Mouse (Mus musculus): ENCODE results near the gene Dnajc2. TPM values are rescaled to one million over a fixed set of nuclear protein-coding genes. Genes with fewer than 3 reads are reported as not detected.
A peak's percentile ranks its signal among the peaks of the same experiment; 100 is the strongest.

Gene Dnajc2
- polyA plus RNA-seq, 1 experiment from 2014 or later, result 101 TPM

- Histone ChIP-seq H3K4me3 (ENCODE audit: low read depth, low read length) (no peak overlapping the region), H3K36me3 (ENCODE audit: control insufficient read depth, insufficient read depth, low read length) (0 out of 2 replicates have a peak, but pooled peaks cover 5% of the 10 kb centered on the region), H3K27ac (ENCODE audit: low read depth, low read length) (no peak overlapping the region), H3K9ac (ENCODE audit: low read depth, low read length) (no peak overlapping the region), H3K4me2 (replicated peaks; ENCODE audit: low read depth, low read length) (no peak overlapping the region), H3K9me3 (ENCODE audit: control insufficient read depth, low read length) (no peaks in the 10 kb centered on the region), H3K27me3 (ENCODE audit: control insufficient read depth, insufficient read depth, low read length) (no peaks in the 10 kb centered on the region), H3K4me1 (replicated peaks; ENCODE audit: control insufficient read depth, insufficient read depth, low read length) (no peaks in the 10 kb centered on the region; the same call in 1 of the 2 replicates)
- DNase-seq (ENCODE audit: low spot score) (no peak), ATAC-seq (ENCODE audit: low FRiP score) (no peak)
- 84% methylated on average over 11 of the region's 11 CpGs for WGBS
These were observed 49.0 kb downstream of the Dnajc2 start for GRCm38 (mm10) chr5:21736046-21736445.

- Histone ChIP-seq H3K27me3 (ENCODE audit: control insufficient read depth, insufficient read depth, low read length) (no peaks in the 10 kb centered on the region), H3K4me2 (replicated peaks; ENCODE audit: low read depth, low read length) (no peak overlapping the region), H3K9me3 (ENCODE audit: control insufficient read depth, low read length) (no peaks in the 10 kb centered on the region), H3K4me1 (replicated peaks; ENCODE audit: control insufficient read depth, insufficient read depth, low read length) (no peaks in the 10 kb centered on the region; the same call in 1 of the 2 replicates), H3K36me3 (ENCODE audit: control insufficient read depth, insufficient read depth, low read length) (0 out of 2 replicates have a peak, but pooled peaks cover 5% of the 10 kb centered on the region), H3K9ac (ENCODE audit: low read depth, low read length) (no peak overlapping the region), H3K27ac (ENCODE audit: low read depth, low read length) (no peak overlapping the region), H3K4me3 (ENCODE audit: low read depth, low read length) (no peak overlapping the region)
- DNase-seq (ENCODE audit: low spot score) (peak; percentile 76), ATAC-seq (ENCODE audit: low FRiP score) (no peak)
- 27% methylated on average over 10 of the region's 10 CpGs for WGBS
These were observed 49.5 kb downstream of the Dnajc2 start for GRCm38 (mm10) chr5:21735584-21735983.

DNA sequence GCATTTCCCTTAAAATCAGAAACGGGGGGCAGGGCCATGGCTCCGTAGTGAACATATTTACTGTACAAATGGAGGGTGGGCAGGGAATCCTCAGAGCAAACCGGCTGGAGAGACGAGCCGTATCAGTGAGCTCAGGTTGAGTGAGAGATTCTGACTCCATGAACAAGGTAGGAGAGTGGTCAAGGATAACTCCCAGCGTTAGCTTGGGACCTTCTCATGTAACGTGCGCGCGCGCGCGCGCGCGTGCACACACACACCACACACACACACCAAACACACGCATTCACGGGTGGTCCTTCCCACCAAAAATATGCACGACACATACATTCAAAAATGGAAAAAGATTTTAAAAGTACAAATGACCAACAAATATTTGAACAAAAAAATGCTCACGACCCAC, 50.0 kb downstream of the Dnajc2 start:
- no peaks in the 10 kb centered on the region; the same call in 1 of the 2 replicates for H3K4me1 ChIP-seq (replicated peaks; ENCODE audit: control insufficient read depth, insufficient read depth, low read length)
- no peak overlapping the region for H3K27ac ChIP-seq (ENCODE audit: low read depth, low read length)
- WGBS, result 87% methylated on average over 20 of the region's 20 CpGs
- H3K4me2 ChIP-seq (replicated peaks; ENCODE audit: low read depth, low read length), result no peak overlapping the region
- no peak overlapping the region for H3K9ac ChIP-seq (ENCODE audit: low read depth, low read length)
- DNase-seq (ENCODE audit: low spot score), result no peak
- ATAC-seq (ENCODE audit: low FRiP score), result no peak
- H3K36me3 ChIP-seq (ENCODE audit: control insufficient read depth, insufficient read depth, low read length), result 0 out of 2 replicates have a peak, but pooled peaks cover 2% of the 10 kb centered on the region
- no peaks in the 10 kb centered on the region for H3K9me3 ChIP-seq (ENCODE audit: control insufficient read depth, low read length)
- H3K27me3 ChIP-seq (ENCODE audit: control insufficient read depth, insufficient read depth, low read length), result no peaks in the 10 kb centered on the region
- H3K4me3 ChIP-seq (ENCODE audit: low read depth, low read length), result no peak overlapping the region

DNA sequence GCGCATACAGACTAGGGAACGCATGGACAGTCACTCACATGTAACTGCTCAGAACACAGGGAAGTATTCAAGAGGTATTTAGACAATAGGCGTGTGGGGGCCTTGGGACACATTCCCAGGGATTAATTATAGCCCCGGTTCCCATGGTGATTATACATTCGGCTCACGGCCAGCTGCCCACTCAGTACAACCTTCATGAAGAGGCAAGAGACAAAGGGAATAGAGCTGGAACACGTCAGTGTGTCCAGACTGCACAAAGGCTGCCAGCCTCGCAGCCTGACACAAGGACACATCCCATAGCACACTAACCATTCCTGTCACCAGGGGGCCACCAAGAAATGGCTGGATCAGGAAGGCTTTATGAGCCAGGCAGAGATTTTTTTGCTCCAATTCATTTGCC, 52.1 kb downstream of the Dnajc2 start:
- WGBS, result 17% methylated on average over 8 of the region's 8 CpGs

DNA sequence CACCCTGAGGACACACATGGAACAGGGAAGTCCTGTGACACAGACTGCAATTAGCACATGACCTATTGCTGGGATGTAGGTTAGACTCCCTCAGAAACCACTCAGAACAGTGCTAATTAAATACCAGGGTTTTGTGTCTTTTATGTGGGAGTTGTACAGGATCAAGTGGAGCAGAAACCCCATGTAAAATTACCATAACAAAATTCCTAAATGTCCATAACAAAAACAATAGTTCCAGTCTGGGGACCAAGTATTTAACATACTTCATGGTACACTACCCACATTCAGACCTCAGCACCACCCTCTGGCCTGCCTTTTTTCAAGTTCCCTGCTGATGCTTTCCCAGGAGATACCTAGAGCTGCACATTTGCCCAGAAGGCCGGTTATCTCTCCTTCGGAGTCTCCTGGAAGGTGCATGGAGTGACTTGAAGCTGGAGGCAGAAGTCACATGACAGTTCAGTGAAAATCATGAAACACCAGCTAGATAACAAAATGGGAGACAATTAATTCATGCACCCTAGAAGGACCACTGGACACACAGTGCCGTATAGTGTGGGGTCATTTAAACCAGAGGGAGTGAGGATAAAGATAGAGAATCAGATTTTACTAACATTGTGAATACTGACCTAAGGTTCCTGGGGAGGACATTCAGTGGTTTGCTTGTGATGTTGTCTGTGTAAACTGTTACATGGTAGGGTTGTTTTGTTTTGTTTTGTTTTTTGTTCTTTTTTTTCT, 52.7 kb downstream of the Dnajc2 start:
- H3K27ac ChIP-seq (ENCODE audit: low read depth, low read length), result peak overlapping the region; percentile 72
- H3K4me3 ChIP-seq (ENCODE audit: low read depth, low read length), result no peak overlapping the region
- WGBS, result 30% methylated on average over 3 of the region's 3 CpGs
- no peaks in the 10 kb centered on the region for H3K9me3 ChIP-seq (ENCODE audit: control insufficient read depth, low read length)
- DNase-seq (ENCODE audit: low spot score) (peak; percentile 55), ATAC-seq (ENCODE audit: low FRiP score) (peak; percentile 68)
- no peaks in the 10 kb centered on the region for H3K27me3 ChIP-seq (ENCODE audit: control insufficient read depth, insufficient read depth, low read length)
- peak overlapping the region; percentile 29; the same call in 1 of the 2 replicates for H3K9ac ChIP-seq (ENCODE audit: low read depth, low read length)
- H3K36me3 ChIP-seq (ENCODE audit: control insufficient read depth, insufficient read depth, low read length), result no peaks in the 10 kb centered on the region
- no peak overlapping the region for H3K4me2 ChIP-seq (replicated peaks; ENCODE audit: low read depth, low read length)
- no peaks in the 10 kb centered on the region for H3K4me1 ChIP-seq (replicated peaks; ENCODE audit: control insufficient read depth, insufficient read depth, low read length)

More for the DNA sequence above, 52.1 kb downstream of the Dnajc2 start:
- Histone ChIP-seq H3K9ac (ENCODE audit: low read depth, low read length) (no peak overlapping the region), H3K9me3 (ENCODE audit: control insufficient read depth, low read length) (no peaks in the 10 kb centered on the region), H3K4me2 (replicated peaks; ENCODE audit: low read depth, low read length) (no peak overlapping the region), H3K36me3 (ENCODE audit: control insufficient read depth, insufficient read depth, low read length) (no peaks in the 10 kb centered on the region), H3K4me3 (ENCODE audit: low read depth, low read length) (no peak overlapping the region), H3K27ac (ENCODE audit: low read depth, low read length) (peak overlapping the region; percentile 72), H3K27me3 (ENCODE audit: control insufficient read depth, insufficient read depth, low read length) (no peaks in the 10 kb centered on the region), H3K4me1 (replicated peaks; ENCODE audit: control insufficient read depth, insufficient read depth, low read length) (no peaks in the 10 kb centered on the region; the same call in 1 of the 2 replicates)
- DNase-seq (ENCODE audit: low spot score) (peak; percentile 87), ATAC-seq (ENCODE audit: low FRiP score) (peak; percentile 93)

- Histone ChIP-seq H3K4me2 (replicated peaks; ENCODE audit: low read depth, low read length) (no peak overlapping the region), H3K27me3 (ENCODE audit: control insufficient read depth, insufficient read depth, low read length) (no peaks in the 10 kb centered on the region), H3K4me3 (ENCODE audit: low read depth, low read length) (no peak overlapping the region), H3K27ac (ENCODE audit: low read depth, low read length) (no peak overlapping the region), H3K36me3 (ENCODE audit: control insufficient read depth, insufficient read depth, low read length) (no peaks in the 10 kb centered on the region), H3K9ac (ENCODE audit: low read depth, low read length) (no peak overlapping the region), H3K9me3 (ENCODE audit: control insufficient read depth, low read length) (no peaks in the 10 kb centered on the region), H3K4me1 (replicated peaks; ENCODE audit: control insufficient read depth, insufficient read depth, low read length) (no peaks in the 10 kb centered on the region)
- no peak for ATAC-seq (ENCODE audit: low FRiP score)
- WGBS, result 84% methylated on average over 5 of the region's 5 CpGs
- no peak for DNase-seq (ENCODE audit: low spot score)
These were observed 55.9 kb downstream of the Dnajc2 start for GRCm38 (mm10) chr5:21729107-21729506.

- WGBS, result 50% methylated on average over 7 of the region's 7 CpGs
- no peak overlapping the region for H3K4me3 ChIP-seq (ENCODE audit: low read depth, low read length)
- no peak overlapping the region for H3K9ac ChIP-seq (ENCODE audit: low read depth, low read length)
- no peaks in the 10 kb centered on the region for H3K9me3 ChIP-seq (ENCODE audit: control insufficient read depth, low read length)
- no peaks in the 10 kb centered on the region for H3K4me1 ChIP-seq (replicated peaks; ENCODE audit: control insufficient read depth, insufficient read depth, low read length)
- peak overlapping the region; percentile 74 for H3K27ac ChIP-seq (ENCODE audit: low read depth, low read length)
- no peaks in the 10 kb centered on the region for H3K27me3 ChIP-seq (ENCODE audit: control insufficient read depth, insufficient read depth, low read length)
- no peaks in the 10 kb centered on the region for H3K36me3 ChIP-seq (ENCODE audit: control insufficient read depth, insufficient read depth, low read length)
- ATAC-seq (ENCODE audit: low FRiP score), result peak; percentile 55; the same call in 1 of the 2 replicates
- no peak overlapping the region for H3K4me2 ChIP-seq (replicated peaks; ENCODE audit: low read depth, low read length)
- peak; percentile 33 for DNase-seq (ENCODE audit: low spot score)
These were observed 60.2 kb downstream of the Dnajc2 start for GRCm38 (mm10) chr5:21724872-21725271.

DNA sequence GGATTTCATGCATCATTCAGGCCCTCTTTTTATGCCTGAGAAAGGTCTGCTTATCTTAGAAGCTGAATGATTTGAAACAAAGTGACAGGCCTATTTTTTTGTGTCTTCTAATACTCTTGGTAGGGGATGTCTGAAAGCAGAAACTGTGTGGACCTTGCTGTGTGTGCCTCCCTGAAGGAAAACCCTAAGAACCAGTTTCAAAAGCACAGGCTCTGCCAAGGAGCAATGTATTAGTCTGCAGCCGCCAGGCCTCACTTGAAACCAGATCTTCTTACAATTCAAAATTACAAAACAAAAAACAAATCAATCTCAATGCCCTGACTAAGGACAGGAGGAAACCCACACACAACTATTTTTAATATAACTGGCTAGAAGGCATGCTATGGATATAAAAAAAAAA, 60.6 kb downstream of the Dnajc2 start:
- ATAC-seq (ENCODE audit: low FRiP score) (no peak), DNase-seq (ENCODE audit: low spot score) (no peak)
- H3K9me3 ChIP-seq (ENCODE audit: control insufficient read depth, low read length), result no peaks in the 10 kb centered on the region
- H3K36me3 ChIP-seq (ENCODE audit: control insufficient read depth, insufficient read depth, low read length), result no peaks in the 10 kb centered on the region
- H3K4me2 ChIP-seq (replicated peaks; ENCODE audit: low read depth, low read length), result no peak overlapping the region
- 64% methylated on average over 1 of the region's 1 CpGs for WGBS
- no peaks in the 10 kb centered on the region for H3K27me3 ChIP-seq (ENCODE audit: control insufficient read depth, insufficient read depth, low read length)
- H3K27ac ChIP-seq (ENCODE audit: low read depth, low read length), result peak overlapping the region; percentile 74
- no peaks in the 10 kb centered on the region for H3K4me1 ChIP-seq (replicated peaks; ENCODE audit: control insufficient read depth, insufficient read depth, low read length)
- H3K9ac ChIP-seq (ENCODE audit: low read depth, low read length), result no peak overlapping the region
- H3K4me3 ChIP-seq (ENCODE audit: low read depth, low read length), result no peak overlapping the region

DNA sequence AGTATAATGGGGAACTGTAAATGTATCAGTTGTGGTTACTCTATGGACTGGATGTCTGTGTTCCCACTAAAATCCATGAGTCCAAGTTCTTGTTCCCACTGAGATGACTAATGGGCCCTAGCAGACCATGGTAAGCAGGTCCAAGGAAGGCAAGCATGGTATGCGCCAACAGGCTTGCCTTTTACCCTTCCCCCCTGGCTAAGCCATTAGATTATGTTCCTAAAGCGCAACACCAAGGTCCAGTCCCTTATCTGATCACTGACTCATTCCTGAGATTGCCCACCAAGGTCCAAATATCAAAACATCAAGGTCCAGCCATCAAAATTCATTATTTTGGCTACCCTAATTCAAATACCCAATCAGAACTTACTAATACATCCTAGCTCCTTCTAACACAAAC, 65.8 kb downstream of the Dnajc2 start:
- no peak overlapping the region for H3K4me2 ChIP-seq (replicated peaks; ENCODE audit: low read depth, low read length)
- H3K27ac ChIP-seq (ENCODE audit: low read depth, low read length), result no peak overlapping the region
- no peak overlapping the region for H3K4me3 ChIP-seq (ENCODE audit: low read depth, low read length)
- H3K9me3 ChIP-seq (ENCODE audit: control insufficient read depth, low read length), result no peaks in the 10 kb centered on the region
- H3K36me3 ChIP-seq (ENCODE audit: control insufficient read depth, insufficient read depth, low read length), result no peaks in the 10 kb centered on the region
- no peaks in the 10 kb centered on the region for H3K27me3 ChIP-seq (ENCODE audit: control insufficient read depth, insufficient read depth, low read length)
- DNase-seq (ENCODE audit: low spot score) (no peak), ATAC-seq (ENCODE audit: low FRiP score) (no peak)
- H3K9ac ChIP-seq (ENCODE audit: low read depth, low read length), result no peak overlapping the region
- no peaks in the 10 kb centered on the region for H3K4me1 ChIP-seq (replicated peaks; ENCODE audit: control insufficient read depth, insufficient read depth, low read length)
- 96% methylated on average over 2 of the region's 2 CpGs for WGBS

Data from hindbrain, embryonic 11.5 days (tissue).